In genomic region chr5:117192061-117192460, GRCm38 (mm10) we compare ENCODE assay signal across 15 mouse cellular contexts.
DNase-seq lines count a peak whose midpoint lies in the region; ATAC-seq lines count a peak whose summit lies in the region.
"Had no signal": no experiment of that assay in that cellular context is flagged by ENCODE, and none has a peak within 500 bp of the region (broad histone marks: within the 10 kb centered on the region; RNA-seq: fewer than 3 reads in every experiment).

No protein-coding gene starts in this region.

- no peak overlapping the region for H3K27ac ChIP-seq in kidney, embryonic 14.5 days (ENCODE audit: low read depth, low read length)
- no peak overlapping the region for H3K27ac ChIP-seq in forebrain, embryonic 15.5 days (replicated peaks)
- H3K27ac ChIP-seq: forebrain, embryonic 13.5 days; hindbrain, embryonic 13.5 days; intestine, embryonic 15.5 days; limb, embryonic 13.5 days; neural tube, embryonic 12.5 days had no signal

- H3K4me2 ChIP-seq in kidney, embryonic 14.5 days (replicated peaks; ENCODE audit: low read depth, low read length): no peak overlapping the region
- H3K4me2 ChIP-seq in forebrain, embryonic 15.5 days (replicated peaks): no peak overlapping the region
- H3K4me2 ChIP-seq: forebrain, embryonic 13.5 days; hindbrain, embryonic 13.5 days; intestine, embryonic 15.5 days; limb, embryonic 13.5 days; neural tube, embryonic 12.5 days had no signal

- H3K4me3 ChIP-seq in kidney, embryonic 14.5 days (ENCODE audit: low read length): no peak overlapping the region
- H3K4me3 ChIP-seq in forebrain, embryonic 15.5 days: no peak overlapping the region
- H3K4me3 ChIP-seq: forebrain, embryonic 13.5 days; hindbrain, embryonic 13.5 days; intestine, embryonic 15.5 days; limb, embryonic 13.5 days; neural tube, embryonic 12.5 days had no signal

- no peak for ATAC-seq in kidney, embryonic 14.5 days (ENCODE audit: low FRiP score, low TSS enrichment)
- no peak for ATAC-seq in forebrain, embryonic 15.5 days (replicated peaks)
- ATAC-seq: CD4-positive, CD25-positive, alpha-beta regulatory T cell, adult 4 months; forebrain, embryonic 13.5 days; intestine, embryonic 15.5 days; lung, postnatal 0 days had no signal

- WGBS in kidney, embryonic 14.5 days: 82% methylated on average over 6 of the region's 6 CpGs
- WGBS in forebrain, embryonic 15.5 days: 80% methylated on average over 6 of the region's 6 CpGs

- no peaks in the 10 kb centered on the region for H3K4me1 ChIP-seq in kidney, embryonic 14.5 days (ENCODE audit: control insufficient read depth, insufficient read depth, low read length)
- no peaks in the 10 kb centered on the region for H3K4me1 ChIP-seq in forebrain, embryonic 15.5 days
- H3K4me1 ChIP-seq: forebrain, embryonic 13.5 days; hindbrain, embryonic 13.5 days; intestine, embryonic 15.5 days; limb, embryonic 13.5 days; neural tube, embryonic 12.5 days had no signal

- peak; percentile 15 for DNase-seq in kidney, adult 9 months
- DNase-seq in 3T3-L1 (ENCODE audit: low read depth, low spot score) (peak; percentile 34), NIH3T3 (ENCODE audit: low read depth) (peak; percentile 51)
- DNase-seq in cerebellum, postnatal 10 days: peak; percentile 48 to 61
- DNase-seq in heart, postnatal 36 days: no peak
- DNase-seq: right cerebral cortex, postnatal 25 days had no signal

- no peaks in the 10 kb centered on the region for H3K27me3 ChIP-seq in kidney, embryonic 14.5 days (ENCODE audit: control insufficient read depth, insufficient read depth, low read length)
- H3K27me3 ChIP-seq in forebrain, embryonic 15.5 days: no peaks in the 10 kb centered on the region
- H3K27me3 ChIP-seq: forebrain, embryonic 13.5 days; hindbrain, embryonic 13.5 days; intestine, embryonic 15.5 days; limb, embryonic 13.5 days; neural tube, embryonic 12.5 days had no signal

- no peak overlapping the region for H3K9ac ChIP-seq in kidney, embryonic 14.5 days (ENCODE audit: low read depth, low read length)
- H3K9ac ChIP-seq in forebrain, embryonic 15.5 days (replicated peaks): no peak overlapping the region
- H3K9ac ChIP-seq: forebrain, embryonic 13.5 days; hindbrain, embryonic 13.5 days; intestine, embryonic 15.5 days; limb, embryonic 13.5 days; neural tube, embryonic 12.5 days had no signal

- H3K9me3 ChIP-seq in kidney, embryonic 14.5 days (ENCODE audit: control insufficient read depth, low read length): no peaks in the 10 kb centered on the region
- H3K9me3 ChIP-seq in forebrain, embryonic 15.5 days: no peaks in the 10 kb centered on the region
- H3K9me3 ChIP-seq: forebrain, embryonic 13.5 days; hindbrain, embryonic 13.5 days; intestine, embryonic 15.5 days; limb, embryonic 13.5 days; neural tube, embryonic 12.5 days had no signal

- intact Hi-C loops in heart, postnatal 36 days (cut with DNase I): no loop called here

- no peaks in the 10 kb centered on the region; the same call in 1 of the 2 replicates for H3K36me3 ChIP-seq in kidney, embryonic 14.5 days (ENCODE audit: control insufficient read depth, insufficient read depth, low read length)
- H3K36me3 ChIP-seq in forebrain, embryonic 15.5 days: no peaks in the 10 kb centered on the region
- H3K36me3 ChIP-seq: intestine, embryonic 15.5 days; limb, embryonic 13.5 days; neural tube, embryonic 12.5 days had no signal

Comparison
In these comparisons a context has a peak if more than half of its experiments do, and no peak if none do; other contexts are left out.
1. DNase-seq: peak in kidney, adult 9 months (single experiment), 3T3-L1 (single experiment), NIH3T3 (single experiment) and cerebellum, postnatal 10 days (2 of 2); none in heart, postnatal 36 days (0 of 2).